Mouse (Mus musculus) liver, adult 2 months (tissue): ENCODE results near the gene N6amt1.

ENCODE experiments used
- CTCF ChIP-seq: fragments of 200-500 bp; IDR thresholded peaks from 2 replicates; pipeline ENCODE4 v1.5.1; 2011; ENCODE audit warnings: low read depth, low read length, control low read depth
- POLR2A ChIP-seq: fragments of 200-500 bp; IDR thresholded peaks from 2 replicates; pipeline ENCODE4 v1.6.1; 2011; ENCODE audit warnings: low read length, control low read depth; ENCODE audit not compliant: insufficient read depth; ENCODE audit errors: extremely low read depth

- TF ChIP-seq POLR2A (no peak), CTCF (no peak)
Measured at GRCm38 (mm10) chr16:87405001-87405400, 51.0 kb downstream of the N6amt1 start.
